Mouse (Mus musculus): ENCODE results near the gene Bsn.
"Not testable (repeated sequence)": the region's sequence is repeated elsewhere in the genome, so short reads cannot be mapped to it uniquely, and the experiment has no call there.

Bsn gene

DNA sequence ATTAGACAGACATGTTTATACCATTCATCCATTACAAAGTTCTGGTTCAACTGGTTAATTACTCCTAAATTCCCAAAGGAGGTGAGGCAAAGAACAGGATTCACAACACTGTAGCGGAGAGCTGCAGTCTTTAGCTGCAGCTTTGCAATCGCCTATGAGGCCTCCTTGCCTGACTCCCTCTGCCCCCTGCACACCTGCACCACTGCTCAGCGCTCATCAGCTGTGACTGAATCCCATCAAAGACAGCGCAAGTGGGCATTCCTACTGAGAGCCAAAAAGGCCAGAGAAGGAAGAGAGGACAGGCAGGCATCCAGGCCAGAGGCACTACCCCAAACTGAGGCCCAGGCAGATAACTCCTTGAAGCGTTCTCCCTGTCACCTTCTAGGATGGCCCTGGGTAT, 42.6 kb downstream of the Bsn start:
- DNase-seq (ENCODE audit: low spot score): no peak

DNA sequence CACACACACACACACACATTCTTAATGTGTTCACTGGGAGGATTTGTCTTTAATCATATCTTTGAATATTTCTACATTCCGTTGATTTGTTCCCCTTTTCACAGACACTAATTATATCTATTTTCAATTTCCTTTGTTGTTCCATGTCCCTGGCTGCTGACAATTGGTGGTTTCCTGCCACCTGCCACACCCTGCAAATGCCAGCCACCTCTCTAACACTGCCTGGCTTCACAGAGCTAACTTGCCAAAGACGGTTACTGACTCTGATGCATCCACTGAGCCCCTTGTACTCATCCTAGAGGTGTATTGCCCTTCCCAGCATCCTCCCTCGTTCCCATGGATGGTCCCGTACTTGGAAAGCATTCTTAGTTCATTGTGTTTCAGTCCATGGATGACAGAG, 43.7 kb downstream of the Bsn start:
- no peak for DNase-seq (ENCODE audit: low spot score)

DNA sequence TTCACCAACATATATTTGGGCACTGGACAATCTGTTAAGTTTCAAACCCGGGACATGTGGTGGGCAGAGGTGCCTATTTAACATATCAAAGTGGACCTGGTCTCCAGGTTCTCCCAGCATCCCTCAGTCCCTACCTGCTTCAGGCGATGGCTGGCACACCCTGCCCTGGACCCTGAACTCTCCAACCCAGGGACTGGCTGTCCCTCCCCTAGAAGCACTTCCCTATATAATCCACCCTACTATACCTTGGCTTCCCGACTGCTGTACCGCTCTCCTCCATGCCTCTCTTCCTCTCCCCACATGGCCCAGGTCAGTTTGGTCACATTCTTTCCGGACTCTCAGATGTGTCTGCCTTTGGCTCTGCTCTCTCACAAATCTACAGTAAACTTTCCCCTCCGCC, 44.4 kb downstream of the Bsn start:
- DNase-seq (ENCODE audit: low spot score): no peak

DNA sequence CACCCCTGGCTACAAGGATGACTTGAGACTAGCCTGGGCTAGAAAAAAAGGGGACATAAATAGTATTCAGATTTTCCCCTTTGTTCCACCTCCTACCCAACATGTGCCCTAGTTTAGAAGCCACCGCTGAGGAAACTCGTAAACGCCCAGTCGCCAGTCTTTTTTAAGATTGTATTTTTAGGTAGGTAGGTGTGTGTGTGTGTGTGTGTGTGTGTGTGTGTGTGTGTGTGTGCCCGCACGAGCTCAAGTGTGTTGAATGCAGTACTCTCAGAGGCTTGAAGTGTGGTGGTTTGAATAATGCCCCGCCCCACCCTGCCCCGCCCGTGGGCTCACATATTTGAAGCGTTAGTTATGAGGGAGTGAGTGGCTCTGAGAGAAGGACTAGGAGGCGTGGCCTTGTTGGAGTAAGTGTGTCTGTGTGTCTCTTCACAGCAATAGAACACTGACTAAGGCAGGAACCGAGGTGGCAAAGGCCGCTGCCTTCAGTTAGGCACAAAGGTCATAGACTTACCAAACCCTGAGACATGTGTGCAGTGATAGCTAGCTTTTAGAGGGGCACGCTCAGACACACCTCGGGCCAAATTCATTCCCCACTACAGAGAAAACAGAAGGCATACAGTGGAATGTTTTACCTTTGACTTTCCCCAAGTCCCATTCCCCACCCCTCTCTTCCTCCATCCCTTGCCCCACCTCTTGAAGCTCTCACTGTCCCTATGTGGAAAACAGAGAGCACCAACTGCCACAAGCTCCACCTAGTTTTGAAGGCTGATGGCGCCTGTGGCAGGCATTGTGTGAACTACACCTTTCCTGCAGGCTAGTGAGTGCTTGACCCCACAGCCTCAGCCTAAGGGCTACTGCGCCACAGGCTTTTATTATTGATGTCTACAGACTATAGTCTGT, 45.6 kb downstream of the Bsn start:
- DNase-seq (ENCODE audit: low spot score): no peak

DNA sequence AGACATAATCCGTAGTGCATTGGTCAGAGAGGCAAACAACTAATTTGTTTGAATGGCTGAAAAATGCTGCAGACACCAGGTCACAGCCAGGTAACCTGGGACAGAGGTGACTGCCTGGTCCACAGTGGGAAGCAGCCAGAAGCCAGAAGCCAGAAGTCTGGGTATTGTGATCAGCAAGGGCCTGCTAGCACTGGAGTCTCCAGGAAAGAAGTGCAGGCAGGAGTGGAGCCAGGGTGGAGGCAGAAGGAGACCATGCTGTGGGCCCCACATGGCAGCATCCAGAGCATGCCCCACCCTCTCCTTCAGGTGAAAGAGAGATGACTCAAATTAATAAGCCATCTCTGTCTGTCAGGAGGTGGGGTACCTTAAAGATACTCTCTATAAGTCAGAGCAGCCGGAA, 46.7 kb downstream of the Bsn start:
- DNase-seq (ENCODE audit: low spot score): no peak

DNA sequence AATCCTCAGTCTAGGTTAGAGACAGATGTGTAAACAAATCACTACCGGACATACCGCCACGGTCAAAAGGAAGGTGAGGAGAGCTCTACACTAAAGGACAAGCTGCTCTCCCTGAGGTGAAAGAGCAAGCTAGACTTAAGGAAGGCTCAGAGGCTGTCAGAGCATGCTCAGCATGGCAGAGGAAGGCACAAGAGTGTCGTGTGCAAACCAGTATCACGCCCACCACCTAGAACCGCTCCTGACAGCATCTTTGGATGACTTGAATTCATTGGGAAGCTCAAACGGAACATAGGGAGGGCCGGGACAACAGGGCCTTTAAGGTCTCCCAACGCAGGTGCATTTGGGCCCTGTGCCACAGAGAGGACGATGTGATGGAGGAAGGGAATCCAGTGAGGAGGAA, 48.8 kb downstream of the Bsn start:
- DNase-seq (ENCODE audit: low spot score): no peak

DNA sequence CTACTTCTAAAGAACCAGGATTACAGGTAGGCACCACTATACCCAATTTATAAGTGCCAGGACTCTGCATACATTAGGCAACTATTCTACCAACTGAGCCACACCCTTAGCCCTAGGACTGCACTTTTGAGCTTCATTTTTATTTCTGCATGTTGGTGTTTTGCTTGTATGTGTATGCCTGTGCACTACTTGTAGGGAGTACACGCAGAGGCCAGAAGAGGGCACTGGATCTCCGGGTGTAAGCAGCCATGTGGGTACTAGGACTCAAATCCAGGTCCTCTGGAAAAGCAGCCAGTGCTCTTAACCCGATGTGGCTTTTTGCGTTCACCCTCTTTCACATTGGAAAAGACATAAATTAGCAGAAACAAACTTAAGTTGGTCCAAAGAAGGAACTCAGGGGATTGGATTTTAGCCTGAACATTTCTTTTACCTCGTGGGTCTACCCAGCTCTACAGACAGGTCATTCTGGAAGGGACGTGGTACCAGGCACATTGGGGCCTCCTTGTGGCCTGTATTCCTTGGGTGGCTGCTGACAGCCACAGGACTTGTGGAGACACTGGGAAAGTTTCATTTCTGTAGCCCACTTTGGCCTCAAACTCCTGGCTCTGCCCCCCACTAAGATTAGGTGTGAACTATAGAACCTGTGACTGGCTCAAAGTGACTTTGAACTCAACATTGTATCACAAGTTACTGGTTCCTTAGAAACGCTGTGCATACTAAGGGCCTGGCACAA, 50.1 kb downstream of the Bsn start:
- DNase-seq (ENCODE audit: low spot score): no peak

DNA sequence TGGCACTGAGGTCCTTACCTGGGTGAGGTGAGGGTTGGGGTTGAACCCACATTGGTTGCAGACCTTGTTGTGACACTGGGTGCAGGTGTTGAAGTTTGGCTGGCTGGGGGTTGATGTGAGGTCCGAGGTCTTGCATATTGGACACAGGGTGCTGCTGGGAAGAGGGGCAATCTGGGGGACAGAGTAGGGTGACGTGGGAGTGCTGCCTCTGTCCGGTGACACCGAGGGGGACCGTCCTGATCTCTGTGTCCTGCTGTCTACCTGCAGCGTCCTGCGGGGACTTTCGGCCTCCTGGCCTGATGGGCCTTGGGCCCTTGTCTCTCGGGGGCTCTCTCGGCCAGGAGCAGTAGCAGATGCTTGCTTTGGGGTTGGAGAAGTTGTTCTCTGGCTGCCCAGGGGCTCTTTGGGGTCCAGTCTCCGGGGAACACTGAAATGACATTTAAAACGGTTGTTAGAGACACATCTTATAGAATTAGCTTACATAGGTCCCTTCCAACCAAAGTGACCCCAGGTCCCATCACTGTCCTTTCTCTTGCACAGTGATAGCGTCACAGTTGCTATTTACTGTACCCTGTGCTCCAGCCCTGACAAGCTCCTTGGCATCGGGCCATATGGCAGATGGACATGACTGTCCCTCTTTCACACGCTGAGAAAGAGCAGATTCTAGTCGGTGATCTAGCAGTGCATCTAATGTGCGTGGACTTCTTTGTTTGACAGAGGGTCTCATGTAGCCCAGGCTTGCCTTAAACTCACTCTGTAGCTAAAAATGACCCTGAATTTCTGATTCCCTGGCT, 50.8 kb downstream of the Bsn start:
- DNase-seq (ENCODE audit: low spot score): no peak

DNA sequence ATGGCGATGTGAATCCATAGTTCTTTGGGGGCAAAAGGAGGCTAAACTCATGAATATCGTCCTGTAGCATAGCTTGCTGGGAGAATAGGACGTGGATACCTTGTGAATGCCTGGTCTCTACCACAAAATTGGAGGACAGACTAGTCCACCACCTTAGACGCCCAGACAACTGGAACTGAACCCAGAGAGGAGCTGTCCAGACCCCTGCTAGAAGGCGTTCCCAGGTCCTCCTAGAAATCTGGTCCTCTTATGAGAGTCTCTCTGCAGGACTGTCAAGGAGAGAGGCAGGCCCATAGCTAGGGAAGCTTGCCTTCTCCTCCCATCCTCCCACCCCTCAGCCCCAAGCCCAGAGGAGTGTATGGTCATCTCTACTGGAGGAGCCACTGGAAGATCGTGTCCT, 52.1 kb downstream of the Bsn start:
- DNase-seq (ENCODE audit: low spot score): no peak

DNA sequence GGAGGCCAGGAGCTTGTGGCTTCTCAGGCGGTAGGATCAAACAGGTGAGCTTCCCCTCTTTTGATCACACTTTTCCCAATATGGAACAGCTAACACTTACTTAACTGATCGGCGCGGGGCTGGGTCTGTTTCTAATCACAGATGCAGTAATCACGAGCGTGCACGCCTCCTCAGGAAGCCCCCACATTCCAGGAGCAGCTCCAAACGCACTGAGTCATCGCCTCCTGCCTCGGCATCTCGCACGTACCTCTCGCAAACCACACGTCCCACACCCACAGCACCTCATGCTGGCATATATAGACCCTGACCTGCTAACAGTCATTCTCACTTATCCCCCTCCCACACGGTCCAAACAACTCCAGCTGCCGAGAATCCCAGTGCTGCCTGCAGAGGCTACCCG, 52.7 kb downstream of the Bsn start:
- DNase-seq (ENCODE audit: low spot score): no peak

DNA sequence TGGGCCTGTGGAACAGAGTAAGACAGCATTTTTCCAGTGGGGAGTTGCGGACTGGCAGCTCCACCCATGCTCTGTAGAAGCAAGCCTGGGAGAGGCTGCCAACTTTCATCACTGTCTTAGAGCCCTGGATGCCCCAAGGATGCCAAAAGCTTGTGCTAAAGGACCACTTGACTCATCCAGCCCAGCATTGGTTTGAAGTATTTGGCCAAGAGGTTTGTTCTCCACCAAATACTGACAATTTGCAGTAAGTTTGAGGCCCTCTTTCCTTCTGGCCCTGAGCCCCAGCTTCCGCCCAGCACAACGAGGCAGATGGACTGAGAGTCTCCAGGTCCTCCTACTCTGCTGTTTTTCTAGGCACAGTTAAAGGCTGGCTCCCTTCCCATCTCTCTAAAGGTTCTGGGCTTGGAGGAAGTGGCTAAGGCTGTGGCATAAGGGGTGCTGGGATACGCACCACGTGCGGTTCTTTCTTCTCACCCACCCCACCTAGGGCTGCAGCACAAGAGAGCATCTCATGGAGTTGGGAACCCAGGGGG, 53.2 kb downstream of the Bsn start:
- no peak for DNase-seq (ENCODE audit: low spot score)

DNA sequence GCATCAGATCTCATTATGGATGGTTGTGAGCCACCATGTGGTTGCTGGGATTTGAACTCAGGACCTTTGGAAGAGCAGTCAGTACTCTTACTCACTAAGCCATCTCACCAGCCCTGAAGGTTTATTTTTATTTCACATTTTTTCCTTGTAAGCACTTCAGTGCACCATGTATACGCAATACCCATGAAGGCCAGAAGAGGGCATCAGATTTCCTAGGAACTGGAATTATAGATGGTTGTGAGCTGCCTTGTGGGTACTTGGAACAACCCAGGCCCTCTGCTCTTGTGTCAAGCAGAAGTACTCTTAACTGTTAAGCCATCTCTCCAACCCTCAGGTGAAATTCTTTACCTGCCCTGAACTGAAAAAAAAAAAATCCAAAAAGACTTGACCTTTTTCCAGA, 54.0 kb downstream of the Bsn start:
- no peak for DNase-seq (ENCODE audit: low spot score)

DNA sequence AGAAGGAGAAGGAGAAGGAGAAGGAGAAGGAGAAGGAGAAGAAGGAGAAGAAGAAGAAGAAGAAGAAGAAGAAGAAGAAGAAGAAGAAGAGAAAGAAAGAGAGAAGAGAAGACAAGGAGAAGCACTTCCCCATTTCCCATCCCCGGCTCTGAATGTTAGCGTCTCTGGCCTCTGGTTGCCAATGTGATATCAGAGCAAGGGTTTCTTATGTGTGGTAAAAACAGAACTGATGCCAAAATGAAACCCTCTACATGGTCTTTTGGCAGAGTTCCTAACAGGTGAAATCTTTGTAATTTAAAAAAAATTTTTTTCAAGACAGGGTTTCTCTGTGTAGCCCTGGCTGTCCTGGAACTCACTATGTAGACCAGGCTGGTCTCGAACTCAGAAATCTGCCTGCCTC, 54.5 kb downstream of the Bsn start:
- DNase-seq (ENCODE audit: low spot score): not testable (repeated sequence)

DNA sequence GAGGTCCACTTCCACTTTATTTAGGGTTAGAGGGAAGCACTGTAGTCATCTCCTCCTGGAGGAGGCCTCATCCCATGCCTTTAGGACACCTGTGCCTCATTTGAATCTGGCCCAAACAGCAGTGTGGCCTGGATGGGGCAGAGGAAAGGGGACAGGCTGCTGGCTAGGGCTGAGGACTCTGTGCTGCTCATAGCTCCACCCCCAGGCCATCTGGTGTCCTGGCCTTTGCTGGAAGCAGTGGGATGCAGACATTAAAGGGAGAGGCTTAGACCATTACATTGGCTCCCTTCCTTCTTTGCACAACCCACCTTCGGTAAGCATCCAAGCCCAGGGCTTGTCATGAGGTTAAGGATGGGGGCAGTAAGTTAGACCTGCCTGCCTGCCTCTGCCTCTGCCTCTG, 56.7 kb downstream of the Bsn start:
- DNase-seq (ENCODE audit: low spot score): no peak

DNA sequence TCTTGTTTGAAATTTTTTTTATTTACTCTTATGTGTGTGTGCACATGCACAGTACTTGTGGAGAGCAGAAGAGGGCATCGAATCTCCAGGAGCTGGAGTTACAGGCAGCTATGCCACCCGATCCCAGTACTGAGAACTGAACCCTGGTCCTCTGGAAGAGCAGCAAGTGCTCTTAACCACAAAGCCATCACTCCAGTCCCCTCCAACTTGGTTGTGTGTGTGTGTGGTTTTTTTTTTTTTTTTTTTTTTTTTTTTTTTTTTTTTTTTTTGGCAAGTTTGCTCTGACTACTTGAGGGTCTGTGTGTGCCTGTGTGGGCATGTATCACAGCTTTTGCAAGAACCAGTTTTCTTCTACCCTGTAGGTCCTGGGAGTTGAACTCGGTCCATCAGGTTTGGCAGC, 57.8 kb downstream of the Bsn start:
- DNase-seq (ENCODE audit: low spot score): no peak

DNA sequence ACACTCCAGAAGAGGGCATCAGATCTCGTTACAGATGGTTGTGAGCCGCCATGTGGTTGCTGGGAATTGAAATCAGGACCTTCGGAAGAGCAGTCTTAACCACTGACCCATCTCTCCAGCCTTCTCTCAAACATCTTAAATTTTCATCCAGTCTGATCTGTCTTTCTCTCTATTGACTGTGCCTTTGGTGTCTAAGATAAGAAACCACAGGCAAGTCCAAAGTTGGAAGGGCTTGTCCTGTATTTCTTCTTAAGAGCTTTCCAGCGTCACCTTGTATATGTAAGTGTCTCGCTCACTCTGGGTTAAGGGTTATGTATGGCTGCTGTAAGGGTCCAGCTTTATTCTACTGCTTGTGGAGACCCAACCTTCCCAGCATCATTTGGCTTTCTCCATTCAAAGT, 58.7 kb downstream of the Bsn start:
- DNase-seq (ENCODE audit: low spot score): no peak

DNA sequence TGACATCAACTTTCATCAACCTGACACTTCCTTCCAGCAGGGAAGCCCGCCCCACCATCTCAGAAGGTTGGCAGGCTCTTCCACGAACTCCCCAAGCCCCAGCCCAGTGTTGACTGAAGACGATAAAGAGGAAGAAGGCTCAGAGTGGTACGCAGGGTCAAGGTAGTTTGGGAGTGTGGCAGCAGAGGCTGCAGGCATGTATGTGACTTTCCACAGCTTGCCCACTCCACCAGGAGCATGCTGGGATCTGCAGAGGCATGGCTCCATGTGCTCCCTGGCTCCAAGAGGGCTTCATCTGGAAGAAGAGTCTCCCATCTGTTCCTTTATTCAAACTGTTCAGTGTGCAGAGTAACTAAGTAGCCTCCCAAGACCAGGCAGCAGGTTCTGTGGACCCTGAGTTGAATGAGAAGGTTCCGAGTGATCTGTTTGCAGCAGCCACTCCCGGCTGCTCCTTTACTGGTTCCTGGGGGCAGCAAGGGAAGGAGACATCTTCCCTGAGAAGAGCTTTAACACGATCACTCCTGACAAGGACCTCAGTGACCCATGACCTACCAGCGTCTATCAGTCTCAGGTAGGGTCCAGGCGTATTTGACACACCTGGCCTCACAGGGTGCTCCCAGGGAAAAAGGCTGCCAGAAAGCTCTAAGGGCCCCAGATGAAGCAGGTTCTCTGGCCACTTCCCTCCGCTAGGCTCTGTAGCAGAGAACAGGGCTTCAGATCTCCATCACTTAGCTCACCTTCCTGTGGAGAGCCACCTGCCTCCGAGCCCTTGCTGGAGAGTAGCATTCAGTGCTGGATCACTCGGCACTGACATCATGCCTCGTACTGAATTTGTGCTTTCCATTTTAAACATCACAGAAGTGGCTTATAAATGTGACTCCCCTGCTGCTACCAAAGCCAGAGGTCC, 60.9 kb downstream of the Bsn start:
- DNase-seq (ENCODE audit: low spot score): no peak

DNA sequence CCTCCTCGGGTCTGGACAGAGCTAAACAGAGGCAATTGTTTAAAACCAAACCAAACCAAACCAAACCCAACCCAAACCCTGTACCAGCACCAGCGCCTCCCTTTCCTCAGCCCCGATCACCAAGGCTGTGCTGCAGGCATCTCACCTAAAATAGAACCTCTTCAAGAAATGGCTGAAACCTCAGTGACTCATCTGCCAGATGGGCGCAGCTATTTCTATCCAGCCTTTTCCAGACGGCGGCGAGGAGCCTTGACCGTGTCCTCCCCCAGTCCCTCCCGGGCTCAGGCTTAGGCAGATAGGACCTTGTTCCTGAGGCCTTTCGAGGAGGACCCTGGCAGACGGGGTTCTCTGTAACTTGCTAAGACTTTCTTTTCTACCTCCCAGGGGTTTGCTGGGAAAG, 61.9 kb downstream of the Bsn start:
- no peak for DNase-seq (ENCODE audit: low spot score)

DNA sequence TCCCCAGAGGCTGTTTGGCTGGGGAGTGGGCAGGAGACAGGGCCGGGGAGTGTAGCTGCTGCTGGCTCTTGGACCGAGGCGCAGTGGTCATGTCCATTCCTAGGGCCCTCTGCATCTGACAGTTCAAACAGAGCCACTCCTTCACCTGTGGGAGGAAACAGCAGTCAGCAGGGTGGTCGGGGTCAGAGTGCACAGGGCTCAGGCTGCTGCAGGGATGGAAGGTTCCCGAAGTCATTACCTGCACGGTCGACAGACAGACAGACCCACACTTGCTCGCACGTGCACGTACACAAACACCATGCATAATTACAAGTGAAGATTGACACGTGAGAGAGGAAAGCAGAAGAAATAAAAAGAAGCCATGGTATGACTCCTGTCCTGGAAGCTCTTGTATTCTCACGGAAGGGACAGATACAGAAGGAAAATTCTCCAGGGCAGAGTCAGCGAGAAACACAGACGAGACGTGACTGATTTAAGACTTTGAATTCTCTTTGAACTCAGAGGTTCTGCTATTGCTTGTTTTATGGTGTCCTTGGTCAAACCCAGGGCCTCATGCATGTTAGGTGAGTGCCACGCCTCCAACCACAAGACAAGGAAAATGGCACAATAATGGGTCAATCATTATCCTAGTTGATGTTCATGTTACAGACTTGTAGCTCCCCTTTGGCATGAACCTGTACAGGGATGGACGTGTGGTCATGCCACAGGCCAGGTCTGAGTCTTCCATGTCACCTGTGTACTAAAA, 63.6 kb downstream of the Bsn start:
- no peak for DNase-seq (ENCODE audit: low spot score)

DNA sequence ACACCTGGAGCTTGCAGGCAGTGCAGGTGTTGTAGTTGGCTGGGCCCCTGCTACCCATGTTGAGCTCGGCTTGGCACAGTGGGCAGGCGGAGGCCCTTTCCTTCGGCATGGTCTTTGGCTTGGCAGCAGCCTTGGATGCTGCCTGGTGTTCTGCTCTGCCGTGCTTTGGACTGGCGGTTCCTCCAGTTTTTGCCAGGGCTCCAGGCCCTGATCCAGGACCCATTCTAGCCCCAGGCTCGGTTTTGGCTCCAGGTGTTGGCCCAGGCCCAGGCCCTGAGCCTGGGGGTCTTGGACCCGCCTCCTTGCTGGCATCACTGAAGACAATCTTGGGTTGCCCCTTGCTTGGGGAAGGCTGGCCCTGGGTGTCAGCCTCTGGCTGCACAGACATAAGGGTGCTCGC, 64.5 kb downstream of the Bsn start:
- DNase-seq (ENCODE audit: low spot score): no peak

DNA sequence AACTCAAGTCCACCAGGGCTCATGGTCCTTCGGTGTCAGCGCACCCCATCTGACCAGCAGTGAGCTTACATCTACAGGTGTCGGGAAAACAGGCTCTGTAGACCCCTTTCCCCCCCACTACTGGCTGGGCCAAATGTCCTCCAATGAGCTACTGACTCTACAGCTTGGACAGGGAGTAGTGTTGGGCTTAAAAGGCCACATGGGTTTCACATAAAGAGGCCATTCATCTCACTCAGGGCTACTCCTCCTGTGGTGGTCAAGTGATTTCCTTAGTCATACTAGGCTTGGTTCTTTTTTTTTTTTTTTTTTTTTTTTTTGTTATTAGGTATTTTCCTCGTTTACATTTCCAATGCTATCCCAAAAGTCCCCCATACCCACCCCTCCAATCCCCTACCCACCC, 66.3 kb downstream of the Bsn start:
- no peak for DNase-seq (ENCODE audit: low spot score)
